Mouse (Mus musculus): Measurements from ENCODE around the gene Sumo3. TPM values are rescaled to one million over a fixed set of nuclear protein-coding genes. Genes with fewer than 3 reads are reported as not detected.

Gene Sumo3
- total and polyA plus RNA-seq, 3 experiments: 151 to 342 TPM; not detected in 1

- peak; percentile 74 for DNase-seq (ENCODE audit: low read depth, low spot score)
- no peaks in the 10 kb centered on the region; the same call in 1 of the 2 replicates for H3K79me2 ChIP-seq (ENCODE audit: control insufficient read depth, insufficient read depth, low read length, poor library complexity)
- peaks cover 8 to 10% of the 10 kb centered on the region in 2 experiments for H3K4me1 ChIP-seq (ENCODE audit: control insufficient read depth in 1 of 2, insufficient read depth in 2 of 2, low read length in 2 of 2)
- H3K27me3 ChIP-seq (ENCODE audit: control insufficient read depth in 1 of 2, insufficient read depth in 2 of 2, low read length in 2 of 2): no peaks in the 10 kb centered on the region
- peaks cover 5 to 11% of the 10 kb centered on the region in 2 experiments for H3K36me3 ChIP-seq (ENCODE audit: control insufficient read depth in 1 of 2, insufficient read depth in 2 of 2, low read length in 2 of 2)
- no peaks in the 10 kb centered on the region for H3K9me3 ChIP-seq (replicated peaks; ENCODE audit: insufficient read depth, low read length)
- TF ChIP-seq MXI1 (IDR thresholded peaks at IDR 0.05; ENCODE audit: low read depth, low read length): no peak
- peak; percentile 62 to 81 (median 78) for TF ChIP-seq CTCF (IDR thresholded peaks at IDR 0.05 in 2 of 3, conservative IDR thresholded peaks at IDR 0.05 in 1 of 3; ENCODE audit: control insufficient read depth in 1 of 3, insufficient read depth in 1 of 3, low read depth in 2 of 3, low read length in 3 of 3, poor library complexity in 1 of 3, severe bottlenecking in 1 of 3)
- TF ChIP-seq MAX (IDR thresholded peaks at IDR 0.05; ENCODE audit: low read length): 0 out of 2 replicates have a peak, but pooled peaks have one; percentile 18
- peak; percentile 35 for TF ChIP-seq SMC3 (IDR thresholded peaks at IDR 0.05; ENCODE audit: low read depth, low read length)
- peak; percentile 67 for TF ChIP-seq NRF1 (IDR thresholded peaks at IDR 0.05; ENCODE audit: insufficient read depth, low read depth, low read length, poor library complexity, severe bottlenecking)
- TF ChIP-seq RAD21 (IDR thresholded peaks at IDR 0.05; ENCODE audit: low read depth, low read length): peak; percentile 46
- no peak for TF ChIP-seq MAFK (IDR thresholded peaks at IDR 0.05; ENCODE audit: borderline replicate concordance, low read depth, low read length)
- no peak overlapping the region for H3K4me3 ChIP-seq (ENCODE audit: control insufficient read depth in 1 of 2, insufficient read depth in 1 of 2, low read depth in 2 of 2, low read length in 2 of 2)
- no peak overlapping the region for H3K27ac ChIP-seq (ENCODE audit: control insufficient read depth, low read depth, low read length)
- H3K9ac ChIP-seq (ENCODE audit: control insufficient read depth, low read depth, low read length, poor library complexity, severe bottlenecking): no peak overlapping the region
Observed at GRCm38 (mm10) chr10:77590812-77591211, 15.1 kb upstream of the Sumo3 start.

GRCm38 (mm10) chr10:77591546-77591945 lies 14.4 kb upstream of the Sumo3 start:
- Histone ChIP-seq H3K9me3 (replicated peaks; ENCODE audit: insufficient read depth, low read length) (no peaks in the 10 kb centered on the region), H3K4me3 (ENCODE audit: control insufficient read depth in 1 of 2, insufficient read depth in 1 of 2, low read depth in 2 of 2, low read length in 2 of 2) (no peak overlapping the region), H3K4me1 (ENCODE audit: control insufficient read depth in 1 of 2, insufficient read depth in 2 of 2, low read length in 2 of 2) (peaks cover 8 to 10% of the 10 kb centered on the region in 2 experiments), H3K27ac (ENCODE audit: control insufficient read depth, low read depth, low read length) (no peak overlapping the region), H3K9ac (ENCODE audit: control insufficient read depth, low read depth, low read length, poor library complexity, severe bottlenecking) (no peak overlapping the region), H3K79me2 (ENCODE audit: control insufficient read depth, insufficient read depth, low read length, poor library complexity) (no peaks in the 10 kb centered on the region), H3K36me3 (ENCODE audit: control insufficient read depth in 1 of 2, insufficient read depth in 2 of 2, low read length in 2 of 2) (peaks cover 5 to 11% of the 10 kb centered on the region in 2 experiments), H3K27me3 (ENCODE audit: control insufficient read depth in 1 of 2, insufficient read depth in 2 of 2, low read length in 2 of 2) (no peaks in the 10 kb centered on the region)
- no peak for TF ChIP-seq ZMIZ1 (IDR thresholded peaks at IDR 0.05; ENCODE audit: low read depth, low read length)
- TF ChIP-seq MXI1 (IDR thresholded peaks at IDR 0.05; ENCODE audit: low read depth, low read length): no peak
- TF ChIP-seq USF1 (IDR thresholded peaks at IDR 0.05; ENCODE audit: low read depth, low read length): no peak
- no peak for TF ChIP-seq KAT2A (conservative IDR thresholded peaks at IDR 0.05; ENCODE audit: low read depth, low read length)
- no peak for TF ChIP-seq ZNF384 (IDR thresholded peaks at IDR 0.05; ENCODE audit: low read depth, low read length)
- no peak for TF ChIP-seq ETS1 (IDR thresholded peaks at IDR 0.05; ENCODE audit: low read depth, low read length)
- TF ChIP-seq NRF1 (IDR thresholded peaks at IDR 0.05; ENCODE audit: insufficient read depth, low read depth, low read length, poor library complexity, severe bottlenecking): no peak
- no peak for TF ChIP-seq MYC (IDR thresholded peaks at IDR 0.05; ENCODE audit: low read depth, low read length)
- no peak for TF ChIP-seq MAFK (IDR thresholded peaks at IDR 0.05; ENCODE audit: borderline replicate concordance, low read depth, low read length)
- no peak for TF ChIP-seq UBTF (IDR thresholded peaks at IDR 0.05; ENCODE audit: borderline replicate concordance, insufficient read depth, low read depth, low read length)
- no peak for TF ChIP-seq JUND (IDR thresholded peaks at IDR 0.05; ENCODE audit: low read depth, low read length)
- no peak for TF ChIP-seq ZKSCAN1 (IDR thresholded peaks at IDR 0.05; ENCODE audit: low read depth, low read length)
- no peak for TF ChIP-seq POLR2AphosphoS5 (IDR thresholded peaks at IDR 0.05; ENCODE audit: borderline replicate concordance, low read depth, low read length)
- no peak for TF ChIP-seq GATA1 (IDR thresholded peaks at IDR 0.05; ENCODE audit: low read depth, low read length)
- no peak for TF ChIP-seq E2F4 (IDR thresholded peaks at IDR 0.05; ENCODE audit: borderline replicate concordance, low read depth, low read length)
- DNase-seq (ENCODE audit: low read depth, low spot score): no peak

All from MEL (cell line).